Mouse (Mus musculus) kidney, postnatal 4 days (tissue): Measurements from ENCODE around the gene Ccrl2.
A peak's percentile ranks its signal among the peaks of the same experiment; 100 is the strongest.

ENCODE experiments used
- DNase-seq, 2 experiments: peaks; one replicate each; pipeline ENCODE4 v3.0.0; 2021; ENCODE audit warnings: mixed read lengths in 2 of 2

The Ccrl2 gene

GRCm38 (mm10) chr9:111058943-111059556 is 1.7 kb upstream of the Ccrl2 start:
- no peak for DNase-seq

GRCm38 (mm10) chr9:111057544-111058370 is 438 bp upstream of the Ccrl2 start:
- DNase-seq: no peak

GRCm38 (mm10) chr9:111056519-111056797 is 861 bp downstream of the Ccrl2 start:
- DNase-seq: no peak

GRCm38 (mm10) chr9:111055800-111056518 is 1.4 kb downstream of the Ccrl2 start:
- DNase-seq: no peak

- DNase-seq: no peak
Observed at GRCm38 (mm10) chr9:111054923-111055322, 2.4 kb downstream of the Ccrl2 start.

GRCm38 (mm10) chr9:111048452-111048851 is 8.9 kb downstream of the Ccrl2 start:
- DNase-seq: no peak

- no peak for DNase-seq
Observed at GRCm38 (mm10) chr9:111047266-111047665, 10.1 kb downstream of the Ccrl2 start.

GRCm38 (mm10) chr9:111046222-111046621 is 11.1 kb downstream of the Ccrl2 start:
- DNase-seq: no peak

GRCm38 (mm10) chr9:111042266-111042665 is 15.1 kb downstream of the Ccrl2 start:
- no peak for DNase-seq

GRCm38 (mm10) chr9:111039966-111040365 is 17.4 kb downstream of the Ccrl2 start:
- DNase-seq: peak; percentile 65 to 71

- DNase-seq: no peak
Observed at GRCm38 (mm10) chr9:111033717-111034116, 23.6 kb downstream of the Ccrl2 start.

GRCm38 (mm10) chr9:111026791-111027190 is 30.5 kb downstream of the Ccrl2 start:
- DNase-seq: no peak

- DNase-seq: no peak
Observed at GRCm38 (mm10) chr9:111019022-111019421, 38.3 kb downstream of the Ccrl2 start, which contains the start of gene Ltf. Ltf (plus strand) TSS chr9:111019271.

GRCm38 (mm10) chr9:111015658-111016057 is 41.7 kb downstream of the Ccrl2 start:
- DNase-seq: peak in 1 of 2 experiments; percentile 16

- peak; percentile 16 to 22 for DNase-seq
Observed at GRCm38 (mm10) chr9:111012041-111012440, 45.3 kb downstream of the Ccrl2 start.

- peak; percentile 8 to 30 for DNase-seq
Observed at GRCm38 (mm10) chr9:111011550-111011949, 45.8 kb downstream of the Ccrl2 start.

- DNase-seq: no peak
Observed at GRCm38 (mm10) chr9:111009763-111010162, 47.6 kb downstream of the Ccrl2 start.

GRCm38 (mm10) chr9:111006544-111006943 is 50.8 kb downstream of the Ccrl2 start:
- DNase-seq: no peak
